Mouse (Mus musculus): ENCODE data around the gene Prr13.

DNA sequence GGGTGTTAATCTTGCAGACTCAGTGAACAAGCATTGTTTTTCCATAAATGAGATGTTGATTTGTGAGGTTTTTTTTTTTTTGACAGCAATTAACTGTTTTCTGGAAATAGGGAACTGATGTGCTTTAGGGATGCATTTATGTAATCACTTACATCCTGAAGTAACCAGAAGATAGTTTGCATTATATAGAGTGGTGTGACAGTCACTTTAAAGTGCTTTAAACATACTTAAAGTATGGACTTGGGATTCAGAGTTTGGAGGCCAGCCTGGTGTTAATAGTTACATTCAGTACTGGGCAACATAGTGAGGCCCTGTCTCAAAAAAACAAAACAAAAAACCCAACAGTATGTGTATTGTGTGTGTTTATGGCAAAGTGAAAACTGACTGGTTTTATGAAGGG, 12.9 kb downstream of the Prr13 start:
- TF ChIP-seq MAFK (IDR thresholded peaks at IDR 0.05; ENCODE audit: insufficient read depth, low read depth, low read length) (no peak), CHD2 (IDR thresholded peaks at IDR 0.05; ENCODE audit: low read depth, low read length) (no peak), ZC3H11A (IDR thresholded peaks at IDR 0.05; ENCODE audit: borderline replicate concordance, low read depth, low read length) (no peak), ZNF384 (IDR thresholded peaks at IDR 0.05; ENCODE audit: low read depth, low read length) (no peak), HCFC1 (IDR thresholded peaks at IDR 0.05; ENCODE audit: borderline replicate concordance, insufficient read depth, low read length) (no peak)
